Mouse (Mus musculus): ENCODE measurements around the gene Gstt3. TPM values are rescaled to one million over a fixed set of nuclear protein-coding genes. Genes with fewer than 3 reads are reported as not detected.

The Gstt3 gene
- polyA plus RNA-seq (2012; ENCODE audit: insufficient read depth, insufficient read length, missing spikeins): 12.1 and 13.1 TPM in 2 replicates

DNA sequence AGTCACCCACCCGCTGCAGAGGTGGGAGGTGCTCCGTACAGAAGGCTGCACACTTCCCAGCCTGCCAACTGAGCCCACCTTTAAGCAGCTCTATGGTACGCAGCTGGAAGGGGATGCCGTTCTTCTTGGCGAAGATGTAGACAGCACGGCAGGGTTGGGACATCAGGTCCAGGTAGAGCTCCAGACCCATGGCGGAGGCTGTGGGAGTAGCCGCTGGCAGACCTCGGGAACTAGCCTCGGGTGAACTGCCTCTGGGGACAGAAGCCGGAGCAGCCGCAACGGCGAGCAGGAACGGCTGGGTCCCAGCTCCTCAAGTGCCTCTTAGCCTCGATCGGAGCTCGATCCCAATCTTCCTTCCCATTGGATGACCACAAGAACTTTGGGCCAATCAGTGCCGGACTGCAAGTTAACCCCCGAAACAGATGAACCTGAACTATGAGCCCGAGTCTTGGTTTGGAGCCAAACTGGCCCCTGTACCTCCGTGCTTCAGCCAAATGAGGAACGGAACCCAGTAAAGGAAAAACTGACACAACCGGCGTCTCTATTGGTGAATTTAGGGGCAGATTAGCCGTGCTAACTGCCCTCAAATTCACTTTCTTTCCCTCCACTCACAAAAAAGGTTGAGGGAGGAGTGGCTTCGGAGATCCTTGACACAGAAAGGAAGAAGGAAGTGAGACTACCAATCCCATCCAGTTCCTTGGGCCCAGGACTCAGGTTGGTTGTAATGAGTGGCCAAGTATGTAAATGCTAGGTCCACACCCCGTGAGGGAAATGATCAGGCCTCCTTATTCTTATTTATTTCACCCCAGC is at the start of gene Gstt3, which contains the start of gene Gm20441:
TSS of gene Gstt3 (minus strand) at position 646 of the 810 bp plus-strand sequence.
TSS of gene Gm20441 (minus strand) at position 186 of the 810 bp plus-strand sequence.
- Histone ChIP-seq H3K4me1 (ENCODE audit: control insufficient read depth, insufficient read depth, low read length) (peaks cover 13% of the 10 kb centered on the region), H3K4me3 (ENCODE audit: insufficient read depth, low read length) (peak within 1 kb of the TSS; percentile 75), H3K27ac (ENCODE audit: insufficient read depth, low read depth, low read length) (peak within 1 kb of the TSS; percentile 69)
- TF ChIP-seq POLR2A (IDR thresholded peaks at IDR 0.05; ENCODE audit: borderline replicate concordance, low read depth, low read length) (no peak), CTCF (IDR thresholded peaks at IDR 0.05; ENCODE audit: low read depth, low read length) (no peak)

DNA sequence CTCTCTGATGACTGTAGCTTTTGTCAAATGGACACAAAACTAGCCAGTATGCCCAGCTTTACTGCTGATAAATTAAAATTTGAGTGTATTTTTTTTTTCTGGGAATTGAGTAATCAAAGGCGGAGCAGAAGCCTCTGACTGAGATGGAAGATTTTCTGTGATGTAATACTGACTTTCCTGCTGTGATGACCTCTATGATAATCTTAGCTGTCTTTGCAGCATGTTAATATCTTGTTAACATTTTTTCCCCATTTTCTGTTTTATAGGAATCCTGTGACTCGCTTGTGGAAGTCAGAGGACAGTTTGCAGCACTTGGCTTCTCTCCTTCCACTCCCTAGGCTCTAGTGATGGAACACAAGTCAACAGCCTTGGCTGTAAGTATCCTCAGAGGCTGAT is 49.1 kb upstream of the Gstt3 start:
- H3K4me3 ChIP-seq (ENCODE audit: insufficient read depth, low read length): no peak overlapping the region
- TF ChIP-seq POLR2A (IDR thresholded peaks at IDR 0.05; ENCODE audit: borderline replicate concordance, low read depth, low read length): no peak
- TF ChIP-seq CTCF (IDR thresholded peaks at IDR 0.05; ENCODE audit: low read depth, low read length): no peak
- peaks cover 36% of the 10 kb centered on the region for H3K4me1 ChIP-seq (ENCODE audit: control insufficient read depth, insufficient read depth, low read length)
- H3K27ac ChIP-seq (ENCODE audit: insufficient read depth, low read depth, low read length): no peak overlapping the region

DNA sequence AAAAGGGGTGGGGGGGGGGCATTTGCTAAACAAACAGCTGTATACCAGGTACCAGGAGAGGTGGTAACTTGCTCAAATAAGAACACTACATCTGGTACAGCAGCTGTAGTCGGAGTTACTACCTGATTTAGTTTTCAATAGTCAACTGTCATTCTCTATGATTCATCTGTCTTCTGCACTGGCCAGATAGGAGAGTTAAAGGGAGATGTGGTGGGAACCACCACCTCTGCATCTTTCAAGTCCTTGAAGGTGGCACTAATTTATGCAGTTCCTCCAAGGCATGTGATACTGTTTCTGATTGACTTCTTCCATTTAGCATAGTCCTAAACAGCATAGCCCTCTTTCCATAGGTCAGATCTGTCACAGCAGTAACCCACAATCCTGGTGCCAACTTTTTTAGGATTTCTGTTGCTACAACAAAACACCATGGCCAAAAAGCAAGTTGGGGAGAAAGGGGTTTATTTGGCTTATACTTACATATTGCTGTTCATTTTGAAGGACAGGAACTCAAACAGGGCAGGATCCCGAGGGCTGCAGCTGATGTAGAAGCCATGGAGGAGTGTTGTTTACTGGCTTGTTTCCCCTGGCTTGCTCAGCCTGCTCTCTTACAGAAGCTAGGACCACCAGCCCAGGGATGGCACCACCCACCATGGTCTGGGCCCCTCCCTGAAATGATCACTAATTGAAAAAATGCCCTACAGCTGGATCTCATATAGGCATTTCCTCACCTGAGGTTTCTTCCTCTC is 48.5 kb upstream of the Gstt3 start:
- H3K27ac ChIP-seq (ENCODE audit: insufficient read depth, low read depth, low read length): no peak overlapping the region
- H3K4me1 ChIP-seq (ENCODE audit: control insufficient read depth, insufficient read depth, low read length): peaks cover 36% of the 10 kb centered on the region
- TF ChIP-seq CTCF (IDR thresholded peaks at IDR 0.05; ENCODE audit: low read depth, low read length) (no peak), POLR2A (IDR thresholded peaks at IDR 0.05; ENCODE audit: borderline replicate concordance, low read depth, low read length) (no peak)
- no peak overlapping the region for H3K4me3 ChIP-seq (ENCODE audit: insufficient read depth, low read length)

DNA sequence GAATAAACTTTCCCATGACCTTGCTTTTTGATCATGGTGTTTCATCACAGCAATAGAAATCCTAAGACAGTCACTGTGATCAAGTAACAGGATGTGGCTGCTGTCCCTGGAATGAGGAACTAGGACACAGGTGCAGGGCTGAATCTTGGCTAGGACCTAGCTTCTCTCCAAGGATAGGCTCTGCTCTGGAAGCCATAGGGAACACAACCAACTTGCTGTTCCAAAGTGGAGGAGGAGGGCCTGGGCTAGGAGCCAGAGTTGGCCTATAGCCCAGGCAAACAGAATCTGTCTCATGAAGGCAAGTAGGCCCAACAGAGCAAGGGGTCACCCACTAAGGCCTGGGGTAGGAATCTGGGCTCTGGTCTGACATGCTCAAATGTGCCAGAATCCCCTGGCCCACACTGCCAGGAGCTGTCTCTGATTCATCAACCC is 47.3 kb upstream of the Gstt3 start:
- H3K4me1 ChIP-seq (ENCODE audit: control insufficient read depth, insufficient read depth, low read length): peaks cover 36% of the 10 kb centered on the region

DNA sequence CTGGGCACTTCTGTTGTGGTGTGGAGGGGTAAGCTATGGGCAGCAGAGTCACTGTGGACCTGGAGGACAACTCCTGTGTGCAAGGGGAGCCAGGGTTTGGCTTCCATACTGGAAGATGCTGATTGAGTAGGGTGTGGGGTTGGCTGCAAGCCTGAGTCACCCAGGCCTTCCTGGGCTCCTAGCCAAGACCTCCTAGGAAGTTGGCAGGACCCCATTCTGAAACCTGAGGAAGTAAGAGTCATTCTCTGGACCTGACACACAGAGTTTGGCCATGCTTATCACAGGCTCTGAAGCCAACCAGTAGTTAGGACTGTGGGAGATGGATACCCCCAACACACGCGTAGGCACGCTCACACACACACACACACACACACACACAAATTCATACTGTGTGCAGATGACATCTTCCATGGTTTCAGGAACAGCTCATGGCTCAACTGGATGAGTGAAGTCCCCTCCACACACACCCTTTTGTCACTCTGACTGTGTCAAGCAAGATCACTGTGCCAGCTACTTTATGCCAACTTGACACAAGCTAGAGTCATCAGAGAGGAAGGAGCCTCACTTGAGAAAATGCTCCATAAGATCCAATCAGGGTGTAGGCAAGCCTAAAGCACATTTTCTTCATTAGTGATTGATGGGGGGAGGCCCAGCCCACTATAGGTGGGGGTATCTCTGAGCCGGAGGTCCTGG is 46.6 kb upstream of the Gstt3 start:
- peaks cover 36% of the 10 kb centered on the region for H3K4me1 ChIP-seq (ENCODE audit: control insufficient read depth, insufficient read depth, low read length)
- H3K4me3 ChIP-seq (ENCODE audit: insufficient read depth, low read length): no peak overlapping the region
- TF ChIP-seq CTCF (IDR thresholded peaks at IDR 0.05; ENCODE audit: low read depth, low read length) (no peak), POLR2A (IDR thresholded peaks at IDR 0.05; ENCODE audit: borderline replicate concordance, low read depth, low read length) (no peak)

More for the DNA sequence above, 47.3 kb upstream of the Gstt3 start:
- H3K4me3 ChIP-seq (ENCODE audit: insufficient read depth, low read length): no peak overlapping the region
- H3K27ac ChIP-seq (ENCODE audit: insufficient read depth, low read depth, low read length): no peak overlapping the region
- TF ChIP-seq CTCF (IDR thresholded peaks at IDR 0.05; ENCODE audit: low read depth, low read length) (no peak), POLR2A (IDR thresholded peaks at IDR 0.05; ENCODE audit: borderline replicate concordance, low read depth, low read length) (no peak)

DNA sequence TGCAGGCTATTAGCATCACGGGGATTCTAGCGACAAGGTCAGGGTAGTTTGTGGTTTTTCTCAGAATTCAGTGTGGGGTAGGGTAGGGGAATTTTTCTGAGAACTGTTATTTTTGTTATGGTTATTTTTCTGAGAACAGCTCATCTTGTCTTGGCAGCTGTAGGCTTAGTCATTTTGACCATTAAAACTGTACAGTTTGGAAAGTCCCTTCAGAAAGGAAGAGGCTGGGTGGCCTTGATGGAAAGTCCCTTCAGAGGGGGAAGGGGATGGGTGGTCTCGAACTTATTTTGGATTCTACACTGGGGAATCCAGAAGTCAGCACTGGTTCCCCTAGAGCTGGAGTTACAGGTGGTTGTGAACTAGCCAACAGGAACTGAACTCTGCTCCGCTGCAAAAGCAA is 43.3 kb upstream of the Gstt3 start:
- no peak overlapping the region for H3K4me3 ChIP-seq (ENCODE audit: insufficient read depth, low read length)
- no peak for TF ChIP-seq CTCF (IDR thresholded peaks at IDR 0.05; ENCODE audit: low read depth, low read length)
- no peak for TF ChIP-seq POLR2A (IDR thresholded peaks at IDR 0.05; ENCODE audit: borderline replicate concordance, low read depth, low read length)
- H3K27ac ChIP-seq (ENCODE audit: insufficient read depth, low read depth, low read length): no peak overlapping the region
- peaks cover 25% of the 10 kb centered on the region for H3K4me1 ChIP-seq (ENCODE audit: control insufficient read depth, insufficient read depth, low read length)

More for the DNA sequence above, 46.6 kb upstream of the Gstt3 start:
- H3K27ac ChIP-seq (ENCODE audit: insufficient read depth, low read depth, low read length): no peak overlapping the region; the same call in 1 of the 2 replicates

DNA sequence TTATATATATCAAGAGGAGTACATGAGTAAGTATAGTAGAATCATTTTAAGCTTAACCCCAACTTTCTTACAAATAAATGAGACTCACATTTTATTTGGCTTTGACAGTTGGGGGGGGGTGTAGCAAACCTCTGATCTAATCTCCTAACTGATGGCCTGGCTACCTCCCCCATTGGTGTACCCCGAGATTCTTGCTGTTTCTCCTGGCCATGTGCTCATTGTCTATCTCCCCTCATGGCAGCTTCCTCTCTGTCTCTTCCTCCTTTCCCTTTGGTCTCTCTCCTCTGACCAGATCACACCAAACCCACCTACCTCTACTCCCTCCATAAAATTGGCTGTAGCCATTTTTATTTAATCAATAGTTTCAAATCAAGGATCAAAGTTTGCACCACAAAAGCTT is 42.6 kb upstream of the Gstt3 start:
- H3K27ac ChIP-seq (ENCODE audit: insufficient read depth, low read depth, low read length): no peak overlapping the region

DNA sequence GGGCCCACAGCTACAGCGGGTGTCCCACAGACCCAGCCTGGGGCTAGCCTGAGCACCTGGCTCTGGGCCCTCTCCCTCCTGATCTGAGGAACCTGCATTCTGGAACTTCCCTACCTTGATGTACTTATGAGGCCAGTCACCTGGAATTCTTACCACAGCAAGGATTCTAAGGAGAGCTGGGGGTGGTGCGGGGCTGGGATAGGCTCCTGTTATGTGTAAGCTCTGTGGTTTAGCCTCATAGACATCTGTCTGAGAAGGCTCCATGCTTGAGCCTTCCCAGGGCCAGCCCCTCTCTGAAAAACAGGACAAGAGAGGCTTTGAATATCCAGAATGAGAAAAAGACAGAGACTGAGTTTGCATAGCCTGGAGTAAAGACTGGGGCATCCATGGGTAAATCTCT is 41.2 kb upstream of the Gstt3 start, which contains the start of gene Gstt4:
TSS of gene Gstt4 (minus strand) at position 101 of the 400 bp plus-strand sequence.
- H3K27ac ChIP-seq (ENCODE audit: insufficient read depth, low read depth, low read length): no peak within 1 kb of the TSS
- H3K4me1 ChIP-seq (ENCODE audit: control insufficient read depth, insufficient read depth, low read length): peaks cover 6% of the 10 kb centered on the region
- TF ChIP-seq POLR2A (IDR thresholded peaks at IDR 0.05; ENCODE audit: borderline replicate concordance, low read depth, low read length) (no peak), CTCF (IDR thresholded peaks at IDR 0.05; ENCODE audit: low read depth, low read length) (no peak)
- no peak within 1 kb of the TSS for H3K4me3 ChIP-seq (ENCODE audit: insufficient read depth, low read length)

More for the DNA sequence above, 42.6 kb upstream of the Gstt3 start:
- TF ChIP-seq CTCF (IDR thresholded peaks at IDR 0.05; ENCODE audit: low read depth, low read length) (no peak), POLR2A (IDR thresholded peaks at IDR 0.05; ENCODE audit: borderline replicate concordance, low read depth, low read length) (no peak)
- H3K4me1 ChIP-seq (ENCODE audit: control insufficient read depth, insufficient read depth, low read length): peaks cover 18% of the 10 kb centered on the region
- no peak overlapping the region for H3K4me3 ChIP-seq (ENCODE audit: insufficient read depth, low read length)

DNA sequence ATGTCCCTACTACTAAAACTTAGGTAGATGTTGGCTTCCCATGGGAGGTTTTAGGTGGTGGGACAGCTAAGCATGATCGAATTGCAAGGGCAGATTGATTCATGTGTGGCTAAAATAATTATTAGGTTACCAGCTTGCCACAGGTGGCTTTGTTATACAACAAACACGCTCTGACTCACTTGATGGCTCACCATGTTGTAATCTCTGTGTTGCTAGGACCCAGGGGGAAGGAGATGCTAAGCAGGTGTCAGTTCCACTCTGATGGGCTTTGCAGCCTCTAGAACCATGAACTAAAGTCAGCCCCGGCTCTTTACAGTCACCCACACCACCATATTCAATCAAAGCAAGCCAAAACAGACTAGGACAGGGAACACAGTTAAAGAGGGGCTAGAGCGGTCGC is 38.7 kb upstream of the Gstt3 start:
- Histone ChIP-seq H3K4me1 (ENCODE audit: control insufficient read depth, insufficient read depth, low read length) (no peaks in the 10 kb centered on the region), H3K4me3 (ENCODE audit: insufficient read depth, low read length) (no peak overlapping the region), H3K27ac (ENCODE audit: insufficient read depth, low read depth, low read length) (no peak overlapping the region)
- TF ChIP-seq CTCF (IDR thresholded peaks at IDR 0.05; ENCODE audit: low read depth, low read length) (no peak), POLR2A (IDR thresholded peaks at IDR 0.05; ENCODE audit: borderline replicate concordance, low read depth, low read length) (no peak)
